Mouse (Mus musculus): Measurements from ENCODE around the gene Tbc1d32. TPM values are rescaled to one million over a fixed set of nuclear protein-coding genes. Genes with fewer than 3 reads are reported as not detected.
"Not testable (repeated sequence)": the region's sequence is repeated elsewhere in the genome, so short reads cannot be mapped to it uniquely, and the experiment has no call there.

Tbc1d32 gene
- polyA plus RNA-seq, 1 experiment: 5.4 TPM

- H3K4me1 ChIP-seq (ENCODE audit: control insufficient read depth, insufficient read depth, low read length): no peaks in the 10 kb centered on the region
- TF ChIP-seq POLR2A (IDR thresholded peaks at IDR 0.05; ENCODE audit: borderline replicate concordance, low read depth, low read length): no peak
Measured at GRCm38 (mm10) chr10:56173184-56173583, 55.3 kb downstream of the Tbc1d32 start.

GRCm38 (mm10) chr10:56167721-56168120, 60.8 kb downstream of the Tbc1d32 start:
- H3K4me1 ChIP-seq (ENCODE audit: control insufficient read depth, insufficient read depth, low read length); H3K4me3 ChIP-seq (ENCODE audit: insufficient read depth, low read length); H3K27ac ChIP-seq (ENCODE audit: insufficient read depth, low read depth, low read length): not testable (repeated sequence)

More at GRCm38 (mm10) chr10:56173184-56173583, 55.3 kb downstream of the Tbc1d32 start:
- H3K4me3 ChIP-seq (ENCODE audit: insufficient read depth, low read length): no peak overlapping the region
- no peak overlapping the region for H3K27ac ChIP-seq (ENCODE audit: insufficient read depth, low read depth, low read length)

- Histone ChIP-seq H3K4me1 (ENCODE audit: control insufficient read depth, insufficient read depth, low read length) (peaks cover 2% of the 10 kb centered on the region; the same call in 1 of the 2 replicates), H3K4me3 (ENCODE audit: insufficient read depth, low read length) (no peak overlapping the region), H3K27ac (ENCODE audit: insufficient read depth, low read depth, low read length) (no peak overlapping the region)
- TF ChIP-seq CTCF (IDR thresholded peaks at IDR 0.05; ENCODE audit: low read depth, low read length): no peak
- TF ChIP-seq POLR2A (IDR thresholded peaks at IDR 0.05; ENCODE audit: borderline replicate concordance, low read depth, low read length): no peak
Measured at GRCm38 (mm10) chr10:56165758-56166157, 62.7 kb downstream of the Tbc1d32 start.

- TF ChIP-seq CTCF (IDR thresholded peaks at IDR 0.05; ENCODE audit: low read depth, low read length): no peak
- TF ChIP-seq POLR2A (IDR thresholded peaks at IDR 0.05; ENCODE audit: borderline replicate concordance, low read depth, low read length): no peak
- Histone ChIP-seq H3K4me1 (ENCODE audit: control insufficient read depth, insufficient read depth, low read length) (peaks cover 2% of the 10 kb centered on the region; the same call in 1 of the 2 replicates), H3K27ac (ENCODE audit: insufficient read depth, low read depth, low read length) (no peak overlapping the region), H3K4me3 (ENCODE audit: insufficient read depth, low read length) (no peak overlapping the region)
Measured at GRCm38 (mm10) chr10:56164411-56164810, 64.1 kb downstream of the Tbc1d32 start.

GRCm38 (mm10) chr10:56158748-56159147, 69.7 kb downstream of the Tbc1d32 start:
- no peak overlapping the region for H3K27ac ChIP-seq (ENCODE audit: insufficient read depth, low read depth, low read length)
- TF ChIP-seq CTCF (IDR thresholded peaks at IDR 0.05; ENCODE audit: low read depth, low read length) (no peak), POLR2A (IDR thresholded peaks at IDR 0.05; ENCODE audit: borderline replicate concordance, low read depth, low read length) (no peak)
- peaks cover 2% of the 10 kb centered on the region; the same call in 1 of the 2 replicates for H3K4me1 ChIP-seq (ENCODE audit: control insufficient read depth, insufficient read depth, low read length)
- H3K4me3 ChIP-seq (ENCODE audit: insufficient read depth, low read length): no peak overlapping the region

GRCm38 (mm10) chr10:56158207-56158606, 70.3 kb downstream of the Tbc1d32 start:
- H3K27ac ChIP-seq (ENCODE audit: insufficient read depth, low read depth, low read length): no peak overlapping the region
- H3K4me3 ChIP-seq (ENCODE audit: insufficient read depth, low read length): no peak overlapping the region
- TF ChIP-seq CTCF (IDR thresholded peaks at IDR 0.05; ENCODE audit: low read depth, low read length): no peak
- no peak for TF ChIP-seq POLR2A (IDR thresholded peaks at IDR 0.05; ENCODE audit: borderline replicate concordance, low read depth, low read length)
- peaks cover 2% of the 10 kb centered on the region; the same call in 1 of the 2 replicates for H3K4me1 ChIP-seq (ENCODE audit: control insufficient read depth, insufficient read depth, low read length)

GRCm38 (mm10) chr10:56156956-56157355, 71.5 kb downstream of the Tbc1d32 start:
- H3K27ac ChIP-seq (ENCODE audit: insufficient read depth, low read depth, low read length): no peak overlapping the region
- no peak overlapping the region for H3K4me3 ChIP-seq (ENCODE audit: insufficient read depth, low read length)
- TF ChIP-seq CTCF (IDR thresholded peaks at IDR 0.05; ENCODE audit: low read depth, low read length) (no peak), POLR2A (IDR thresholded peaks at IDR 0.05; ENCODE audit: borderline replicate concordance, low read depth, low read length) (no peak)
- no peaks in the 10 kb centered on the region for H3K4me1 ChIP-seq (ENCODE audit: control insufficient read depth, insufficient read depth, low read length)

GRCm38 (mm10) chr10:56148920-56149319, 79.6 kb downstream of the Tbc1d32 start:
- TF ChIP-seq POLR2A (IDR thresholded peaks at IDR 0.05; ENCODE audit: borderline replicate concordance, low read depth, low read length): no peak
- TF ChIP-seq CTCF (IDR thresholded peaks at IDR 0.05; ENCODE audit: low read depth, low read length): no peak
- Histone ChIP-seq H3K27ac (ENCODE audit: insufficient read depth, low read depth, low read length) (no peak overlapping the region), H3K4me3 (ENCODE audit: insufficient read depth, low read length) (no peak overlapping the region), H3K4me1 (ENCODE audit: control insufficient read depth, insufficient read depth, low read length) (no peaks in the 10 kb centered on the region)

- Histone ChIP-seq H3K4me1 (ENCODE audit: control insufficient read depth, insufficient read depth, low read length) (no peaks in the 10 kb centered on the region), H3K27ac (ENCODE audit: insufficient read depth, low read depth, low read length) (no peak overlapping the region), H3K4me3 (ENCODE audit: insufficient read depth, low read length) (no peak overlapping the region)
- no peak for TF ChIP-seq POLR2A (IDR thresholded peaks at IDR 0.05; ENCODE audit: borderline replicate concordance, low read depth, low read length)
- no peak for TF ChIP-seq CTCF (IDR thresholded peaks at IDR 0.05; ENCODE audit: low read depth, low read length)
Measured at GRCm38 (mm10) chr10:56137191-56137590, 91.3 kb downstream of the Tbc1d32 start.

- H3K4me1 ChIP-seq (ENCODE audit: control insufficient read depth, insufficient read depth, low read length): no peaks in the 10 kb centered on the region
- H3K4me3 ChIP-seq (ENCODE audit: insufficient read depth, low read length): no peak overlapping the region
- TF ChIP-seq POLR2A (IDR thresholded peaks at IDR 0.05; ENCODE audit: borderline replicate concordance, low read depth, low read length) (no peak), CTCF (IDR thresholded peaks at IDR 0.05; ENCODE audit: low read depth, low read length) (no peak)
- no peak overlapping the region for H3K27ac ChIP-seq (ENCODE audit: insufficient read depth, low read depth, low read length)
Measured at GRCm38 (mm10) chr10:56129642-56130041, 98.8 kb downstream of the Tbc1d32 start.

- TF ChIP-seq CTCF (IDR thresholded peaks at IDR 0.05; ENCODE audit: low read depth, low read length): no peak
- TF ChIP-seq POLR2A (IDR thresholded peaks at IDR 0.05; ENCODE audit: borderline replicate concordance, low read depth, low read length): no peak
- no peak overlapping the region for H3K27ac ChIP-seq (ENCODE audit: insufficient read depth, low read depth, low read length)
- no peak overlapping the region for H3K4me3 ChIP-seq (ENCODE audit: insufficient read depth, low read length)
- no peaks in the 10 kb centered on the region for H3K4me1 ChIP-seq (ENCODE audit: control insufficient read depth, insufficient read depth, low read length)
Measured at GRCm38 (mm10) chr10:56126972-56127371, 101.5 kb downstream of the Tbc1d32 start.
